Mouse (Mus musculus): ENCODE data around the gene Aim2. TPM values are rescaled to one million over a fixed set of nuclear protein-coding genes. Genes with fewer than 3 reads are reported as not detected.
A peak's percentile ranks its signal among the peaks of the same experiment; 100 is the strongest.

The Aim2 gene
- polyA plus RNA-seq, 1 experiment from 2014 or later: 1.4 TPM

DNA sequence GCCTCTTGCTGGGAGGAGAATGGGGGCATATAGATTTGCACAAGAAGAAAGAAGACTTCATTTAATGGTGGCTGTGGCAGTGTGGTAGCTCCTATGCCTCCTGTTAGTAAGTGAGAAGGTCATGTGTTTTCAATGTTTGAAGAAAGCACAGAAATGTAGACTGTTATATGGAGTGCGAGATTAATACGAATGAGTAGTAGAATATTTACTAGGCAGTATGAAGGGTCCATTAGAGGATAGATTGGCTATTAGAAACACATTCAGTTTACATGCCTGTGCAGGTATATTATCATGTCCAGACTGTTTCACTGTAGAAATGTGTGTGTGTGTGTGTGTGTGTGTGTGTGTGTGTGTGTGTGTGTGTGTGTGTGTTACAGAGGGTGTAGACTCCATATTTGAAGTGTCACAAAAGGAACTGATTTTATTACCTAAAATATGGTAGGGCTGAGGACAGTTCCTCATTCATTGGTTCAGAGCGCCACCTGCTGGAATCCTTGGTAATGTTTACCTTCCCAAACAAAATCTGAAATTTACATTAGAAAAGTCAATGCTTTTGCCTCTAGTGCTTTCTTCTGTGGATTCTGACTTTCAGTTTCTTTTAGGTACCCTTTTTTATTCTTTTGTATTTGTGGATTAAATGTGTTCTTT, 47.8 kb downstream of the Aim2 start:
- 44% methylated on average over 3 of the region's 3 CpGs for WGBS
- H3K9me3 ChIP-seq (ENCODE audit: control insufficient read depth, low read length): no peaks in the 10 kb centered on the region
- H3K27ac ChIP-seq: no peak overlapping the region
- H3K36me3 ChIP-seq (replicated peaks; ENCODE audit: control insufficient read depth, insufficient read depth): no peaks in the 10 kb centered on the region
- peak; percentile 74 for ATAC-seq (ENCODE audit: low FRiP score)
- no peaks in the 10 kb centered on the region for H3K27me3 ChIP-seq (ENCODE audit: control insufficient read depth, insufficient read depth, low read length)
- H3K4me1 ChIP-seq (replicated peaks; ENCODE audit: control insufficient read depth, insufficient read depth, low read length): no peaks in the 10 kb centered on the region
- no peak overlapping the region for H3K4me3 ChIP-seq (replicated peaks; ENCODE audit: low read length)
- peak; percentile 94 for DNase-seq (ENCODE audit: low spot score)
- no peak overlapping the region for H3K9ac ChIP-seq
- no peak overlapping the region for H3K4me2 ChIP-seq (replicated peaks)

DNA sequence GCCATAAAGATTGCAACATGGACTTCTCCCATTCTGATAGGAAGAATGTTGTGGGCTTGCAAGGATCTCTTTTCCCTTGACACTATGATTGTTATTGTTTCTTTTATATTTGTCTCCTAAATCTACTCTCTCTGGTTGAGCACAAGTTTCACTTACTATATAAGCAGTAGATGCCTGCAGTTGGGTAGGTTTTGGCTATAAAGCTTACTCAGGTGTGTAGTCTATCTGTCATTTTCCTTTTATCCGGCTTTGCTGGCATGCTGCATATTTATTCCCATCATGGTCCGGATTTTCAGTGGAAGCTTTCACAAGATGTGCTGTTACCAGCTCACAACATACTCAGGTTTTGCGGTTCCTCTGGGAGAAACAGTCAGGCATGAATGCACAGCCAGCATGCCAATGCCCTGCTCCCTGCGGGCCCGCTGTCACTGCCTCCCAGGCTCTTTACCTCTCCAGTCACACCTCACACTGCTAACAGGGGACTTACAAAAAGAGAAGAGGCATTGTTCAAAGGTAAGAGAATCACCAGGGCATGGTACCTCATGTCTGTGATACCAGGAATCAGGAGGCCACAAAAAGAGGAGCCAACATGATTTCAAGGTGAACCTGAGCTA, 54.1 kb downstream of the Aim2 start:
- Histone ChIP-seq H3K4me3 (replicated peaks; ENCODE audit: low read length) (no peak overlapping the region), H3K9me3 (ENCODE audit: control insufficient read depth, low read length) (no peaks in the 10 kb centered on the region), H3K27me3 (ENCODE audit: control insufficient read depth, insufficient read depth, low read length) (no peaks in the 10 kb centered on the region), H3K9ac (no peak overlapping the region), H3K36me3 (replicated peaks; ENCODE audit: control insufficient read depth, insufficient read depth) (no peaks in the 10 kb centered on the region), H3K27ac (no peak overlapping the region), H3K4me1 (replicated peaks; ENCODE audit: control insufficient read depth, insufficient read depth, low read length) (no peaks in the 10 kb centered on the region), H3K4me2 (replicated peaks) (no peak overlapping the region)
- DNase-seq (ENCODE audit: low spot score) (no peak), ATAC-seq (ENCODE audit: low FRiP score) (no peak; the same call in 1 of the 2 replicates)
- 66% methylated on average over 5 of the region's 5 CpGs for WGBS

DNA sequence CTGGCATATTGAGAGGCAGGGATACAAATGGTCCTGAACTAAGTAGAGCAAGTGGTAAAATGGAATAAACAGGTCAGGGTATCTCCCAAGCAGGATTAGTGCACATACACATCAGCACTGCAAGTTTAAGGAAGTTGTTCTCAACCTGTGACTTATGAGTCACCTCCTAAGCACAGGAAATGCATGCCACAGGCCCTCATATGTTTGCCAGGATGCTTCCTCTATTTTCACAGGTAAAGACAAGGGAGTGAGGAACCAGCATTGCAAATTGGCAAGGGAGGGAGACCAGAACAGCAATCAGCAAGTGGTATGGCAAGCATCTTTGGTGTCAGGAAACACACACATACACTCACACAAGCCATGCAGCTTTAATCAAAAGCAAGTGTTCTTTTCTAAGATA, 58.4 kb downstream of the Aim2 start:
- Histone ChIP-seq H3K9ac (no peak overlapping the region), H3K9me3 (ENCODE audit: control insufficient read depth, low read length) (no peaks in the 10 kb centered on the region), H3K27ac (no peak overlapping the region), H3K4me1 (replicated peaks; ENCODE audit: control insufficient read depth, insufficient read depth, low read length) (no peaks in the 10 kb centered on the region), H3K4me2 (replicated peaks) (no peak overlapping the region), H3K4me3 (replicated peaks; ENCODE audit: low read length) (no peak overlapping the region), H3K36me3 (replicated peaks; ENCODE audit: control insufficient read depth, insufficient read depth) (no peaks in the 10 kb centered on the region), H3K27me3 (ENCODE audit: control insufficient read depth, insufficient read depth, low read length) (no peaks in the 10 kb centered on the region)
- ATAC-seq (ENCODE audit: low FRiP score) (no peak), DNase-seq (ENCODE audit: low spot score) (no peak)

DNA sequence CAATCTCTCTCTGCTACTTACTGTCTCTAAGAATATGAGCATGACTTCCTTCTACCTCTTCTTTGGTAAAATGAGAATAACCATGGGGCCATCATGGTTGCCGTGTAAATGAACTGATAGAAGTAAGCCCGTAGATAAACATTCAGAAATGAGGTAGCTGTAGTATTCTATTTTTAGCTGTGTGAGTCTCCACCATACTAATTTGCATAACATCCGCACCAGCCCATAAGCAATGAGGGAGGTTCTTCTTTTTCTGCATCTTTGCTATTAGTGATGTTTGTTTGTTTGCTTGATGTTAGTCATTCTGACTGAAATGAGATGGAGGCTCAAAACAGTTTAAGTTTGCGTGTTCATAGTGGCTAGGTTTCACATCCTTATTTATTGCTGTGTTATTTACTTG, 61.2 kb downstream of the Aim2 start:
- Histone ChIP-seq H3K27ac (no peak overlapping the region), H3K27me3 (ENCODE audit: control insufficient read depth, insufficient read depth, low read length) (no peaks in the 10 kb centered on the region), H3K4me3 (replicated peaks; ENCODE audit: low read length) (no peak overlapping the region), H3K4me2 (replicated peaks) (no peak overlapping the region), H3K9ac (no peak overlapping the region), H3K9me3 (ENCODE audit: control insufficient read depth, low read length) (no peaks in the 10 kb centered on the region), H3K36me3 (replicated peaks; ENCODE audit: control insufficient read depth, insufficient read depth) (no peaks in the 10 kb centered on the region), H3K4me1 (replicated peaks; ENCODE audit: control insufficient read depth, insufficient read depth, low read length) (no peaks in the 10 kb centered on the region)
- WGBS: 90% methylated on average over 4 of the region's 4 CpGs
- ATAC-seq (ENCODE audit: low FRiP score) (no peak), DNase-seq (ENCODE audit: low spot score) (no peak)

DNA sequence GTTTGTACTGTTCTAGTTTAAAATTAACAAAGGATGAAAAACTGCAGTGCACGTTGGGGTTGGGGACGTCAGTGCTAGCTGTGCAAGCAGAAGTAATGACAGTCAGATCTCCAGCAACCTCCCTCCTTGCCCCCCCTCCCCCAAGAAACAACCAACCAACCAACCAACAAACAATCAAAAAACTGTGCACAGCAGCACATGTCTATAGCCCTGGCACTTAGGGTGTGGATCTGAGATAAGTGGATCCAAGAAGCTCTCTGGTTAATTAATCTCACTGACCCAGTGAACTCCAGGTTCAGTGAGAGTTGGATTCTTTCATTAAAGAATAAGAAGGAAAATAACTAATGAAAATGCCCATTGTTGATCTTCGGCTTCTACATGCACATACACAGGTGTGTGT, 64.0 kb downstream of the Aim2 start:
- 74% methylated on average over 3 of the region's 3 CpGs for WGBS
- Histone ChIP-seq H3K36me3 (replicated peaks; ENCODE audit: control insufficient read depth, insufficient read depth) (no peaks in the 10 kb centered on the region), H3K4me2 (replicated peaks) (no peak overlapping the region), H3K9me3 (ENCODE audit: control insufficient read depth, low read length) (no peaks in the 10 kb centered on the region), H3K4me1 (replicated peaks; ENCODE audit: control insufficient read depth, insufficient read depth, low read length) (no peaks in the 10 kb centered on the region), H3K27me3 (ENCODE audit: control insufficient read depth, insufficient read depth, low read length) (no peaks in the 10 kb centered on the region), H3K4me3 (replicated peaks; ENCODE audit: low read length) (no peak overlapping the region), H3K27ac (no peak overlapping the region), H3K9ac (no peak overlapping the region)
- DNase-seq (ENCODE audit: low spot score) (no peak), ATAC-seq (ENCODE audit: low FRiP score) (no peak)

DNA sequence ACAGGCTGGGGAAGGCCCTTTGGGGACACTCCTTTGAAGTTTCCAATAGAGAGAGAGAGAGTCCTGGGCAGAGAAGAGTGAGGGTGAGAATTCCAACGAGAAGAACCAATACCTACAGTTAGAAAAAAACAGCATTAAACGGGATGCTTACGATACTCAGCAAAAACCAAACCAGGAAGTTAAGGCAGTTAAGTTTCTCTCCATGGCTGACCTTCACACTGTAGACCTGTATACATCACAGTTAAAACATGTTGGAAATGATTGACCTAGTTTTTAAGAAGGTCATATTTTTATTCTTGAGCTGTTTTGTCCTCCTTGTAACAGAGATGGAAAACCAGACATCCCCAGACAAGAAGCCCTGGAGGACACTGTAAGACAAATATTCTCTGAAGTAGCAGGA, 67.8 kb downstream of the Aim2 start:
- Histone ChIP-seq H3K27ac (no peak overlapping the region), H3K27me3 (ENCODE audit: control insufficient read depth, insufficient read depth, low read length) (no peaks in the 10 kb centered on the region), H3K4me2 (replicated peaks) (no peak overlapping the region), H3K9me3 (ENCODE audit: control insufficient read depth, low read length) (no peaks in the 10 kb centered on the region), H3K4me3 (replicated peaks; ENCODE audit: low read length) (no peak overlapping the region), H3K9ac (no peak overlapping the region), H3K4me1 (replicated peaks; ENCODE audit: control insufficient read depth, insufficient read depth, low read length) (no peaks in the 10 kb centered on the region), H3K36me3 (replicated peaks; ENCODE audit: control insufficient read depth, insufficient read depth) (no peaks in the 10 kb centered on the region)
- 85% methylated on average over 3 of the region's 3 CpGs for WGBS
- ATAC-seq (ENCODE audit: low FRiP score) (no peak), DNase-seq (ENCODE audit: low spot score) (no peak)

GRCm38 (mm10) chr1:173418936-173419621, 68.4 kb downstream of the Aim2 start:
- no peak overlapping the region for H3K4me3 ChIP-seq (replicated peaks; ENCODE audit: low read length)
- no peak for ATAC-seq (ENCODE audit: low FRiP score)

DNA sequence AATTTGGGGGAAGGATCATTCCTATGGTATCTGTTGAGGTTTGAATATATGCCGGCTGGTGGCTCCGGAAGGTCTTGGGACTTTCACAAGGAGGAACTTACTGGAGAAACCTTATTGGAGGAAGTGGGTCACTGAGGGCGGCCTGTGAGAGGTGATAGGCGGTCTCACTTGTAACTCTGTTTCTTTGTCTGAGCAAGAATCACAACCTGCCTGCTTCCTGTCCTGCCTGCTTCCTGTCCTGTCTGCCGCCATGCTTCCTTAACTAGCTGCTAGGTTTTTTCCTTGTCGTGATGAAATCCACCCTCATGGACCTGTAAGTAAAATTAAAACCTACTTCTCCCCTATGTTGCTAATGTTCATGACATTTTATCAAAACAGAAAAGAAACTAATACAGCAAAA, 69.7 kb downstream of the Aim2 start:
- H3K27ac ChIP-seq: no peak overlapping the region

More at GRCm38 (mm10) chr1:173418936-173419621, 68.4 kb downstream of the Aim2 start:
- Histone ChIP-seq H3K27me3 (ENCODE audit: control insufficient read depth, insufficient read depth, low read length) (no peaks in the 10 kb centered on the region), H3K4me1 (replicated peaks; ENCODE audit: control insufficient read depth, insufficient read depth, low read length) (no peaks in the 10 kb centered on the region), H3K9ac (no peak overlapping the region), H3K27ac (no peak overlapping the region), H3K9me3 (ENCODE audit: control insufficient read depth, low read length) (no peaks in the 10 kb centered on the region), H3K4me2 (replicated peaks) (no peak overlapping the region), H3K36me3 (replicated peaks; ENCODE audit: control insufficient read depth, insufficient read depth) (no peaks in the 10 kb centered on the region)
- DNase-seq (ENCODE audit: low spot score): no peak
- WGBS: 86% methylated on average over 1 of the region's 1 CpGs

DNA sequence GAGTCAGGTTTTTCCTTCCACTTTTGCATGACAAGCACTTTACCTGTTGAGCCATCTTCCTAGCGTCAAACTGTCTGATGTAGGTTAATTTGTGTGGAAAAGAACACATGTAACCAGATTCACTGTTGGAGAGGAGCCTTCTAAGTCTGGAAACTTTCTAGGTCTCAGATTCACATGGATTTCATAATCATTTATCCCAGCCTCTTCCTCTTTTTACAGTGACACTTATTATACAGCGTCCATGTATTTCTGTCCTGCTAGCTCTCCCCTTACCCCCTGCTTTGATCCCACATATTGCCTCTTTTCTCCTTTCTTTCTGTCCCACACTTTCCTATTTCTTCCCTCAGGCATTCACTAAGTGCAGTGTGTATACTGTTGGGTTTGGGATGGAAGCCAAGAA, 75.7 kb downstream of the Aim2 start:
- ATAC-seq (ENCODE audit: low FRiP score) (no peak), DNase-seq (ENCODE audit: low spot score) (no peak)
- WGBS: 89% methylated on average over 2 of the region's 2 CpGs
- Histone ChIP-seq H3K9me3 (ENCODE audit: control insufficient read depth, low read length) (no peaks in the 10 kb centered on the region), H3K36me3 (replicated peaks; ENCODE audit: control insufficient read depth, insufficient read depth) (no peaks in the 10 kb centered on the region), H3K9ac (no peak overlapping the region), H3K27ac (no peak overlapping the region), H3K4me1 (replicated peaks; ENCODE audit: control insufficient read depth, insufficient read depth, low read length) (no peaks in the 10 kb centered on the region), H3K4me2 (replicated peaks) (no peak overlapping the region), H3K4me3 (replicated peaks; ENCODE audit: low read length) (no peak overlapping the region), H3K27me3 (ENCODE audit: control insufficient read depth, insufficient read depth, low read length) (no peaks in the 10 kb centered on the region)

More for the DNA sequence above, 69.7 kb downstream of the Aim2 start:
- ATAC-seq (ENCODE audit: low FRiP score) (no peak), DNase-seq (ENCODE audit: low spot score) (no peak)
- Histone ChIP-seq H3K4me2 (replicated peaks) (no peak overlapping the region), H3K4me3 (replicated peaks; ENCODE audit: low read length) (no peak overlapping the region), H3K9ac (no peak overlapping the region), H3K9me3 (ENCODE audit: control insufficient read depth, low read length) (no peaks in the 10 kb centered on the region), H3K27me3 (ENCODE audit: control insufficient read depth, insufficient read depth, low read length) (no peaks in the 10 kb centered on the region), H3K36me3 (replicated peaks; ENCODE audit: control insufficient read depth, insufficient read depth) (no peaks in the 10 kb centered on the region), H3K4me1 (replicated peaks; ENCODE audit: control insufficient read depth, insufficient read depth, low read length) (no peaks in the 10 kb centered on the region)
- 84% methylated on average over 6 of the region's 6 CpGs for WGBS

All from hindbrain, embryonic 14.5 days (tissue).